Mouse (Mus musculus) natural killer cell, adult 2 months (primary cell): ENCODE measurements around the gene Epha2.

ENCODE experiments used
- DNase-seq, 2 experiments: peaks; one replicate each; pipeline ENCODE4 v3.0.0; 2022; ENCODE audit warnings: low spot score in 2 of 2

The Epha2 gene

GRCm38 (mm10) chr4:141301116-141301553 lies at the start of gene Epha2:
Epha2 (plus strand) TSS chr4:141301240.
- DNase-seq: peak in 1 of 2 experiments; percentile 43

GRCm38 (mm10) chr4:141252641-141253040 lies 48.4 kb upstream of the Epha2 start:
- DNase-seq: no peak

GRCm38 (mm10) chr4:141254234-141254633 lies 46.8 kb upstream of the Epha2 start:
- no peak for DNase-seq

GRCm38 (mm10) chr4:141257440-141257839 lies 43.6 kb upstream of the Epha2 start:
- peak in 1 of 2 experiments; percentile 28 for DNase-seq

GRCm38 (mm10) chr4:141259413-141259812 lies 41.6 kb upstream of the Epha2 start:
- DNase-seq: no peak

GRCm38 (mm10) chr4:141260007-141260723 lies 40.9 kb upstream of the Epha2 start:
- no peak for DNase-seq

GRCm38 (mm10) chr4:141262906-141263637 lies 38.0 kb upstream of the Epha2 start:
- no peak for DNase-seq

GRCm38 (mm10) chr4:141265979-141266637 lies 34.9 kb upstream of the Epha2 start:
- DNase-seq: no peak

- no peak for DNase-seq
These were observed 33.8 kb upstream of the Epha2 start for GRCm38 (mm10) chr4:141267250-141267649.

- peak in 1 of 2 experiments; percentile 36 for DNase-seq
These were observed 33.2 kb upstream of the Epha2 start for GRCm38 (mm10) chr4:141267837-141268236.

- DNase-seq: no peak
These were observed 32.7 kb upstream of the Epha2 start for GRCm38 (mm10) chr4:141268350-141268749.

GRCm38 (mm10) chr4:141269080-141269479 lies 32.0 kb upstream of the Epha2 start:
- no peak for DNase-seq

GRCm38 (mm10) chr4:141270201-141270940 lies 30.7 kb upstream of the Epha2 start:
- no peak for DNase-seq

GRCm38 (mm10) chr4:141271228-141271627 lies 29.8 kb upstream of the Epha2 start:
- DNase-seq: no peak

- no peak for DNase-seq
These were observed 29.3 kb upstream of the Epha2 start for GRCm38 (mm10) chr4:141271721-141272120.

GRCm38 (mm10) chr4:141272878-141273277 lies 28.2 kb upstream of the Epha2 start:
- DNase-seq: peak; percentile 12 to 30

- peak; percentile 56 to 73 for DNase-seq
These were observed 27.7 kb upstream of the Epha2 start for GRCm38 (mm10) chr4:141273296-141273695.

GRCm38 (mm10) chr4:141274485-141275341 lies 26.3 kb upstream of the Epha2 start:
- no peak for DNase-seq

- DNase-seq: no peak
These were observed 23.9 kb upstream of the Epha2 start for GRCm38 (mm10) chr4:141277157-141277556.

- DNase-seq: no peak
These were observed 22.9 kb upstream of the Epha2 start for GRCm38 (mm10) chr4:141278154-141278553.

- DNase-seq: no peak
These were observed 21.7 kb upstream of the Epha2 start for GRCm38 (mm10) chr4:141279327-141279726.
